Mouse (Mus musculus) spleen, adult 2 months (tissue): Measurements from ENCODE around the gene Olfr957. TPM values are rescaled to one million over a fixed set of nuclear protein-coding genes. Genes with fewer than 3 reads are reported as not detected.

Experiments
- DNase-seq, 2 experiments: peaks; one replicate each; pipeline versions ENCODE4 v3.0.0 to v3.0.0-alpha.2; 2012 to 2021; ENCODE audit warnings: low spot score in 2 of 2, low read depth in 1 of 2
- H3K27ac ChIP-seq: fragments of 200-500 bp; 2 replicates; pipeline ENCODE4 v1.5.1; 2012; ENCODE audit warnings: low read length, inconsistent platforms; ENCODE audit not compliant: insufficient read depth
- H3K27me3 ChIP-seq: fragments of 200-500 bp; 2 replicates; pipeline ENCODE4 v1.6.1; 2012; ENCODE audit warnings: mild to moderate bottlenecking, moderate library complexity, low read length, inconsistent platforms; ENCODE audit not compliant: control insufficient read depth, insufficient read depth
- H3K36me3 ChIP-seq: fragments of 200-500 bp; 2 replicates; pipeline ENCODE4 v1.6.1; 2012; ENCODE audit warnings: mild to moderate bottlenecking, low read length, inconsistent platforms; ENCODE audit not compliant: control insufficient read depth, insufficient read depth
- H3K4me1 ChIP-seq: fragments of 200-500 bp; 2 replicates; pipeline ENCODE4 v1.6.1; 2011; ENCODE audit warnings: inconsistent platforms; ENCODE audit not compliant: control insufficient read depth, insufficient read depth, insufficient read length
- H3K4me3 ChIP-seq: fragments of 200-500 bp; 2 replicates; pipeline ENCODE4 v1.5.1; 2011; ENCODE audit warnings: mild to moderate bottlenecking, inconsistent platforms; ENCODE audit not compliant: insufficient read depth, insufficient read length; ENCODE audit errors: extremely low read depth
- CTCF ChIP-seq: fragments of 200-500 bp; IDR thresholded peaks from 2 replicates; pipeline ENCODE4 v1.5.1; 2011; ENCODE audit warnings: mild to moderate bottlenecking, inconsistent platforms; ENCODE audit not compliant: insufficient read depth, insufficient read length, insufficient replicate concordance; ENCODE audit errors: extremely low read depth
- POLR2A ChIP-seq: fragments of 200-500 bp; IDR thresholded peaks from 2 replicates; pipeline ENCODE4 v1.6.1; 2011; ENCODE audit warnings: low read depth, low read length, inconsistent platforms
- WGBS: fragments of 180-500 bp; shearing (Covaris S2); methylation state at CpG from one replicate; pipeline ENCODE4 v1.1.7; 2018; 5-methylcytosine and 5-hydroxymethylcytosine counted together
- polyA plus RNA-seq: library from polyadenylated mRNA; depleted of rRNA; stranded (reverse); fragments of >200 nt; gene quantifications from 2 replicates; pipeline ENCODE4 v1.2.3, GENCODE M21; 2012; rRNA removed

The Olfr957 gene
- polyA plus RNA-seq, 1 experiment, result not detected

GRCm38 (mm10) chr9:39509412-39509811 lies 6.2 kb downstream of the Olfr957 start:
- H3K36me3 ChIP-seq, result no peaks in the 10 kb centered on the region
- WGBS, result 84% methylated on average over 9 of the region's 9 CpGs
- H3K4me1 ChIP-seq, result no peaks in the 10 kb centered on the region
- H3K27ac ChIP-seq, result no peak overlapping the region
- TF ChIP-seq POLR2A (no peak), CTCF (no peak)
- H3K27me3 ChIP-seq, result no peaks in the 10 kb centered on the region
- DNase-seq, result no peak
- no peak overlapping the region for H3K4me3 ChIP-seq

GRCm38 (mm10) chr9:39508998-39509397 lies 6.6 kb downstream of the Olfr957 start:
- no peak overlapping the region for H3K4me3 ChIP-seq
- TF ChIP-seq POLR2A (no peak), CTCF (no peak)
- no peak for DNase-seq
- H3K27ac ChIP-seq, result no peak overlapping the region
- H3K36me3 ChIP-seq, result no peaks in the 10 kb centered on the region
- H3K4me1 ChIP-seq, result no peaks in the 10 kb centered on the region
- 14% methylated on average over 6 of the region's 6 CpGs for WGBS
- H3K27me3 ChIP-seq, result no peaks in the 10 kb centered on the region

DNA sequence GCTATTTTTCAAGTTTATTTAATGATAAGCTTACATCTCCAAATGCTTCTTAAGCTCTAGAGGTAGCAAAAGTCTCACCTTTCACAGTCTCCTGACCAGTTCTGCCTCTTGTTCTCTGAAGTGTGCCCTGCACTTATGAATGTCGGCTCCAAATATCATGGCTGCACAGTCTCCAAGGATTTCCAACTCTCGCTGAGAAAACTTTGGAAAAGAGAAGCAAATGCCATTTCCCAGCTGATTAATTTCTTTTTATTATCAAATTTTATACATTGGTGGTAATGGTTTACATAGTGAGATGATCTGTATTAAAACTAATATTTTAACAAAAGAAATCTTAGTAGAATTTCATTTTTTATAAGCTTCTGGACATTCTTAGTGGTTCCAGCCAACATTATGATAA lies 21.7 kb downstream of the Olfr957 start, which contains the start of gene Olfr44:
Olfr44 (minus strand) TSS at position 101 of the 400 bp plus-strand sequence.
- H3K4me3 ChIP-seq, result no peak within 1 kb of the TSS
- H3K27me3 ChIP-seq, result no peaks in the 10 kb centered on the region
- no peak for DNase-seq
- no peaks in the 10 kb centered on the region for H3K4me1 ChIP-seq
- H3K27ac ChIP-seq, result no peak within 1 kb of the TSS
- TF ChIP-seq POLR2A (no peak), CTCF (no peak)
- no peaks in the 10 kb centered on the region for H3K36me3 ChIP-seq
- WGBS, result 81% methylated on average over 2 of the region's 2 CpGs

- Histone ChIP-seq H3K36me3 (no peaks in the 10 kb centered on the region), H3K4me3 (no peak within 1 kb of the TSS), H3K27ac (no peak within 1 kb of the TSS), H3K27me3 (no peaks in the 10 kb centered on the region), H3K4me1 (no peaks in the 10 kb centered on the region)
- WGBS, result 40% methylated on average over 1 of the region's 1 CpGs
- DNase-seq, result no peak
- TF ChIP-seq CTCF, result no peak
- no peak for TF ChIP-seq POLR2A
Measured at GRCm38 (mm10) chr9:39471844-39472243, 43.8 kb downstream of the Olfr957 start, which contains the start of gene Olfr955. Gene Olfr955 (minus strand): TSS chr9:39471944.

Other genes starting within 250 kb of the Olfr957 start
- not detected in 2 replicates for gene Olfr945, start 239.0 kb downstream of the Olfr957 start, polyA plus RNA-seq
- not detected in 2 replicates for gene Olfr948, start 189.8 kb downstream of the Olfr957 start, polyA plus RNA-seq
- gene Olfr951, start 128.4 kb downstream of the Olfr957 start, polyA plus RNA-seq, result not detected in 2 replicates
- gene Olfr952, start 88.7 kb downstream of the Olfr957 start, polyA plus RNA-seq, result not detected in 2 replicates
- not detected in 2 replicates for gene Olfr954, start 59.1 kb downstream of the Olfr957 start, polyA plus RNA-seq
- gene Olfr955, start 43.9 kb downstream of the Olfr957 start, polyA plus RNA-seq, result not detected in 2 replicates
- gene Olfr44, start 21.8 kb downstream of the Olfr957 start, polyA plus RNA-seq, result not detected in 2 replicates
- not detected in 2 replicates for gene Olfr958, start 38.2 kb upstream of the Olfr957 start, polyA plus RNA-seq
- not detected in 2 replicates for gene Olfr959, start 59.8 kb upstream of the Olfr957 start, polyA plus RNA-seq
- gene AW551984, start 88.6 kb upstream of the Olfr957 start, polyA plus RNA-seq, result not detected in 2 replicates
- not detected in 2 replicates for gene Olfr148, start 94.8 kb upstream of the Olfr957 start, polyA plus RNA-seq
- gene Olfr960, start 105.6 kb upstream of the Olfr957 start, polyA plus RNA-seq, result not detected in 2 replicates
- not detected in 2 replicates for gene Olfr961, start 129.3 kb upstream of the Olfr957 start, polyA plus RNA-seq
- gene Olfr963, start 151.4 kb upstream of the Olfr957 start, polyA plus RNA-seq, result not detected in 2 replicates
- not detected in 2 replicates for gene Olfr149, start 191.3 kb upstream of the Olfr957 start, polyA plus RNA-seq
- gene Olfr965, start 195.5 kb upstream of the Olfr957 start, polyA plus RNA-seq, result not detected in 2 replicates
- gene Olfr150, start 215.2 kb upstream of the Olfr957 start, polyA plus RNA-seq, result not detected in 2 replicates
- gene Olfr967, start 230.4 kb upstream of the Olfr957 start, polyA plus RNA-seq, result not detected in 2 replicates